Mouse (Mus musculus) thymus, postnatal 36 days (tissue): Measurements from ENCODE around the gene Rbm4.

Experiments used
- DNase-seq, 2 experiments: peaks; one replicate each; pipeline ENCODE4 v3.0.0; 2022; ENCODE audit warnings: mixed read lengths in 2 of 2

Rbm4 gene

GRCm38 (mm10) chr19:4739053-4739452 is 54.6 kb downstream of the Rbm4 start:
- DNase-seq, result no peak

DNA sequence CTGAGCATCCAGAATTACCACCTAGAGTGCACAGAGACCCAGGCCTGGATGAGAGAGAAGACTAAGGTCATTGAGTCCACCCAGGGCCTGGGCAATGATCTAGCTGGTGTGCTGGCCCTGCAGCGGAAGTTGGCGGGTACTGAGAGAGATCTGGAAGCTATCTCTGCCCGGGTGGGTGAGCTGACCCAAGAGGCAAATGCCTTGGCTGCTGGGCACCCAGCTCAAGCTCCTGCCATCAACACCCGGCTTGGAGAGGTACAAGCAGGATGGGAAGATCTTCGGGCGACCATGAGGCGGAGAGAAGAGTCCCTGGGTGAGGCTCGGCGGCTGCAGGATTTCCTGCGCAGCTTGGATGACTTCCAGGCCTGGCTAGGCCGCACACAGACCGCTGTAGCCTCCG is 55.8 kb downstream of the Rbm4 start:
- DNase-seq, result no peak
